Mouse (Mus musculus) intestine, postnatal 0 days (tissue): ENCODE results near the gene Pdcd2l. TPM values are rescaled to one million over a fixed set of nuclear protein-coding genes. Genes with fewer than 3 reads are reported as not detected.

ENCODE experiments used
- ATAC-seq: fragments of 200-750 bp; cut with Nextera tagmentation; 2 replicates; pipeline ENCODE4 v1.8.0; 2017; ENCODE audit warnings: mild to moderate bottlenecking, moderate TSS enrichment, moderate library complexity
- H3K27ac ChIP-seq: fragments of 300-500 bp; sonication (generic); 2 replicates; pipeline ENCODE4 v1.5.1; 2014; ENCODE audit warnings: mild to moderate bottlenecking, low read depth, low read length, moderate library complexity
- H3K27me3 ChIP-seq: fragments of 300-500 bp; sonication (generic); replicated peaks from 2 replicates; pipeline ENCODE4 v1.6.1; 2014; ENCODE audit warnings: low read length, mixed read lengths; ENCODE audit not compliant: control insufficient read depth, insufficient read depth
- H3K36me3 ChIP-seq: fragments of 300-500 bp; sonication (generic); 2 replicates; pipeline ENCODE4 v1.6.1; 2014; ENCODE audit warnings: mild to moderate bottlenecking, moderate library complexity; ENCODE audit not compliant: control insufficient read depth, insufficient read depth
- H3K4me1 ChIP-seq: fragments of 300-500 bp; sonication (generic); replicated peaks from 2 replicates; pipeline ENCODE4 v1.6.1; 2014; ENCODE audit warnings: antibody characterized with exemption, low read length, mixed read lengths; ENCODE audit not compliant: control insufficient read depth, insufficient read depth
- H3K4me2 ChIP-seq: fragments of 300-500 bp; sonication (generic); replicated peaks from 2 replicates; pipeline ENCODE4 v1.6.1; 2014; ENCODE audit warnings: low read depth, mild to moderate bottlenecking, moderate library complexity
- H3K4me3 ChIP-seq: fragments of 300-500 bp; sonication (generic); 2 replicates; pipeline ENCODE4 v1.5.1; 2014; ENCODE audit warnings: low read depth, low read length
- H3K9ac ChIP-seq: fragments of 300-500 bp; sonication (generic); 2 replicates; pipeline ENCODE4 v1.6.1; 2014; ENCODE audit warnings: mild to moderate bottlenecking, low read depth, low read length
- H3K9me3 ChIP-seq: fragments of 300-500 bp; sonication (generic); 2 replicates; pipeline ENCODE4 v1.6.1; 2016; ENCODE audit warnings: mixed run types; ENCODE audit not compliant: control insufficient read depth
- CTCF ChIP-seq: sonication (generic); IDR thresholded peaks from 2 replicates; pipeline ENCODE4 v1.5.1; 2016; ENCODE audit warnings: low read depth, mild to moderate bottlenecking, control low read depth, antibody characterized with exemption, moderate library complexity
- WGBS: fragments of 180-500 bp; shearing (Covaris S2); extraction: QIAGEN DNeasy Blood & Tissue Kit; methylation state at CpG from one replicate; pipeline ENCODE4 v1.1.7; 2014; 5-methylcytosine and 5-hydroxymethylcytosine counted together
- polyA plus RNA-seq: library from polyadenylated mRNA; unstranded; fragments of >200 nt; fragmentation: Nextera tagmentation; extraction: Ambion mirVana; gene quantifications from 2 replicates; pipeline ENCODE4 v1.2.1, GENCODE M21; 2015

Gene Pdcd2l
- polyA plus RNA-seq, 1 experiment from 2014 or later, result 26.3 TPM

DNA sequence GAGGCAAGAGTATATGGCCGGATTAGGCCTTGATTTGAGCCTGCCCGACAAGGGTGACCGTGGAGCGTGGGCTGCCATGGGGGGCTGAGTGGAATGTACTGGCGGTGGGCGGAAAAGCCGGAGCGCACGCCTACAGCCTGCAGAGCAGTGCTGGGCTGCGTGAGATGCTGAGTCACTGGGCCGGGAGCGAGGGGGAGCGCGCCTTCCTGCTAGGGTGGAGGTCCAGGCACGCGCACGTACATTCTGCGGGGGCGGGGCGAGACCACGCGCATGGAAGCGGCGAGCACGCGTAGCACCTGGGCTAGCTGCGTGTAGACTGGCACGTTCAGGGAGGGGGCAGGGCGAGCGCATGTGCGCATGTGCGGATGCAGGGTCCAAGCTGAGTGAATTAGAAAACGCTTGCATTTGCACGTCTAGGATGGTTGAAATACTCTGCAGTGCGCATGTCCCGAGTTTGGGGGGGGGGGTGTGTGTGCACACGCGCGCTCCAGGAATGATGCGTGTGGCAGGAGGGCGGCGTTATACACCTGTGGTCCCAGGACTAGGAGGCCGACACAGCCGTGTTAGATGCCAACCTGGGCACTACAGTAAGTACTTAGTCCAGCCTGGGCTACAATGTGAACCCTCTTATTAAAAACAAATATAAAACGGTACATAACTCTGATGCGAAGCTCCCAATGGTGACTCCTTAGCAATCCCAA lies 37.6 kb upstream of the Pdcd2l start:
- H3K9ac ChIP-seq, result peak overlapping the region; percentile 38
- H3K36me3 ChIP-seq, result peaks cover 20% of the 10 kb centered on the region
- ATAC-seq, result peak; percentile 93
- peak overlapping the region; percentile 49 for H3K4me3 ChIP-seq
- peak overlapping the region; percentile 81 for H3K27ac ChIP-seq
- TF ChIP-seq CTCF, result 0 out of 2 replicates have a peak, but pooled peaks have one; percentile 8
- H3K27me3 ChIP-seq, result no peaks in the 10 kb centered on the region
- peak overlapping the region; percentile 66 for H3K4me2 ChIP-seq
- no peaks in the 10 kb centered on the region for H3K9me3 ChIP-seq
- WGBS, result under 1% methylated on average over 46 of the region's 46 CpGs
- no peaks in the 10 kb centered on the region for H3K4me1 ChIP-seq

DNA sequence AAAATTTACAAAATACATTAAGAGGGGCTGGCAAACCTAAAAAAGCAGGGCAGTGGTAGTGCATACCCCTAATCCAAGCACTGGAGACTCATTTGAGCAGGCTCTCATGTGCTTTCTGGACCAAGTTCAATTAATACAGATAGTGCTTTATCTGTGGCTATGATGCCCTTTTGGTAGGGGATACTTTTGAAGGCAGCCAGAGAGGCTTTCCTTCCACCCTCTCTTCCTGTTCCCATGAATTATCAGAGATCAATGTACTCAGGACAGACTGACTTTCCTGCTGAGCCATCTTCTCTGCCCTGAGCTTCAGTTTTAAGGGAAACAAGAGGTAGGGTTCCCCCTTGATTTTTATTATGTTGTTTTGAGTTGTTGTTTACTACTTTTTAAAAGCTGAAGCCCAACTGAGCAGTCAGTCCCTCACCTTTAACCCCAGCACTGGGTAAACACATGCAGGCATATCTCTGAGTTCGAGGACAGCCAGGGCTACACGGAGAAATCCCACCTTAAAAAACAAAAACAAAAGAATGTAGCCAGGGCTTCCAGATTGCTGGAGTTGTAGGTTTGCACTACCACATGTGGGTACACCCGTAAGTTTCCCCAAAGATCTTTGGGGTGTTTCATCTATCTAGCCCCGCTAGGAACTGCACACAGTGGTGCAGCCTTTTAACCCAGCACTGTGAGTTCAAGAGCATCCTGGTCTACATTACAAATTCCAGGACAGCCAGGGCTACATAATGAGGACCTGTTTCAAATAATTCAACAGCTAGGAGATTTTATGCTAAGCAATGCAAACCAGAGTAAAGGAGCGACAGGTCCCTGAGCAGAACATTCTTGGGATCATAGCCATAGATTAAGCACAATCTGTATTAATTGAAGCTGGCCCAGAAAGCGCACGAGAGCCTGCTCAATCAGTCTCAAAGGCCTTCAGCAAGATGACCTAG lies 36.6 kb upstream of the Pdcd2l start:
- peak overlapping the region; percentile 49; the same call in 1 of the 2 replicates for H3K4me3 ChIP-seq
- no peak for TF ChIP-seq CTCF
- H3K4me2 ChIP-seq, result peak overlapping the region; percentile 66
- H3K36me3 ChIP-seq, result peaks cover 11% of the 10 kb centered on the region; the same call in 1 of the 2 replicates
- H3K27ac ChIP-seq, result peak overlapping the region; percentile 81
- ATAC-seq, result no peak
- peak overlapping the region; percentile 38 for H3K9ac ChIP-seq
- H3K4me1 ChIP-seq, result 0 out of 2 replicates have a peak, but pooled peaks cover 4% of the 10 kb centered on the region
- no peaks in the 10 kb centered on the region for H3K9me3 ChIP-seq
- 41% methylated on average over 7 of the region's 7 CpGs for WGBS
- no peaks in the 10 kb centered on the region for H3K27me3 ChIP-seq

DNA sequence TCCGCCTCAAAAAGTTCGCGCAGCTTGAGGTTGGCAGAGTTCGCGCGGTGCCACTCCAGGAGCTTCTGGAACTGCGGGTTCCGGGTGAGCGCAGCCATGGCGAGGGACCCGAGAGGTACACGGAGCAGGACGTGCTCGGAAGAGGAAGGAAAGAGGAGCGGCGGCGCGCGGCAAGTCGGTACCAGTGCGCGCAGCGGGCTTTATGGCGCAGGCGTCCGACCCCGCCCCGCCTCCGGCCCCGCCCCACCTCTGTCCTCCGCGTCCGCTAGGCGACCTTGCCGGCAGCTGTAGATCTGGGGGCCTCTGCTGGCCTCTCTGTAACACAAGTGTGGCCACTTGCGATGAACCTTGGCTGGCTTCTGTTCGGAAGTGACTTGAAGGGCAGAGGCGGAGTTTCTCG lies 33.7 kb upstream of the Pdcd2l start, which contains the start of gene Gpi1:
Gpi1 (minus strand) TSS at position 221 of the 400 bp plus-strand sequence.
- under 1% methylated on average over 39 of the region's 39 CpGs for WGBS
- Histone ChIP-seq H3K9me3 (no peaks in the 10 kb centered on the region), H3K9ac (peak within 1 kb of the TSS; percentile 69), H3K4me2 (peak within 1 kb of the TSS; percentile 79), H3K27me3 (no peaks in the 10 kb centered on the region), H3K27ac (peak within 1 kb of the TSS; percentile 69; the same call in 1 of the 2 replicates), H3K4me1 (0 out of 2 replicates have a peak, but pooled peaks cover 5% of the 10 kb centered on the region), H3K4me3 (peak within 1 kb of the TSS; percentile 72), H3K36me3 (peaks cover 23% of the 10 kb centered on the region; the same call in 1 of the 2 replicates)
- TF ChIP-seq CTCF, result peak; percentile 68
- peak; percentile 68 for ATAC-seq

DNA sequence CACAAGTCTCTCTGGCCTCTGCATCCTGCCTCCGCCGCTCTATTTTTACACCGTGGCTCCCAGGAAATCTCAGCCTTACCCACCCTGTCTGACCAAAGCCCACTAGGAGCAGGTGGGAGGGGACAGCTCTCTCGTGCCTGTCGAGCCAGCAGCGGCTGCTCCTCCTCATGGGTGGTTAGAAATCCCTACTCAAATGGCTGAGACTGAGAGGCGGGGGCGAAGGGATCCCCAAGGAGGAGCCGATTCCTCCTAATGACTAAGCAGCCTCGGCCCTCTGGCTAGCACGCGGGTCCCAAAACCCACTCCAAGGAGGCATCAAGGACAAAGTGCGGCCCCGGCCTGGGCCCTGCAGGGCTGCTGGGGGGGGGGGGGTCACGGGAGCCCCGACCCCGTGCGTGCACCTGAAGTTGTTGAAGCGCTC lies 33.2 kb upstream of the Pdcd2l start:
- Histone ChIP-seq H3K9me3 (no peaks in the 10 kb centered on the region), H3K9ac (peak overlapping the region; percentile 69), H3K4me2 (peak overlapping the region; percentile 79), H3K36me3 (peaks cover 23% of the 10 kb centered on the region; the same call in 1 of the 2 replicates), H3K4me1 (0 out of 2 replicates have a peak, but pooled peaks cover 5% of the 10 kb centered on the region), H3K4me3 (peak overlapping the region; percentile 72), H3K27me3 (no peaks in the 10 kb centered on the region), H3K27ac (peak overlapping the region; percentile 69; the same call in 1 of the 2 replicates)
- 0 out of 2 replicates have a peak, but pooled peaks have one; percentile 2 for ATAC-seq
- WGBS, result 0% methylated on average over 19 of the region's 19 CpGs
- no peak for TF ChIP-seq CTCF

DNA sequence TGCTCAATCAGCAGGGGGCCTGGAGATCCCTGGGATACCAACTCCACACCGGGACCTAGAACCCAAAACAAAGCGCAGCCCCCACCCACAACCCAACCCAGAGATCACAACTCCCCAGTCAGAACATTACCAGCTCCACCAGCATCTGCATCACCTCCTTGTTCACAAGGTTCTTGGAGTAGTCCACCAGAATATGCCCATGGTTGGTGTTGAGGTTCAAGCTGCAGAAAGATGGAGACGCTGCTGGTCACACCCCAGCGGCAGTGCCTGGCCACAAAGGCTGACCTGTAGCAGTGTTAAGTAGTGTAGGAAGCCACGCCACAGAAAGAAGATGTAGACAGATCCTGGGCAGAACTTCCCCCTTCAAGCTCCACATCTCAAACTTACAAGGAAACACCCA lies 32.7 kb upstream of the Pdcd2l start:
- WGBS, result 24% methylated on average over 5 of the region's 5 CpGs
- peak overlapping the region; percentile 79 for H3K4me2 ChIP-seq
- no peak for TF ChIP-seq CTCF
- H3K27me3 ChIP-seq, result no peaks in the 10 kb centered on the region
- peak overlapping the region; percentile 72 for H3K4me3 ChIP-seq
- 0 out of 2 replicates have a peak, but pooled peaks cover 5% of the 10 kb centered on the region for H3K4me1 ChIP-seq
- no peak overlapping the region for H3K27ac ChIP-seq
- H3K9me3 ChIP-seq, result no peaks in the 10 kb centered on the region
- H3K36me3 ChIP-seq, result peaks cover 25% of the 10 kb centered on the region; the same call in 1 of the 2 replicates
- no peak for ATAC-seq
- peak overlapping the region; percentile 69 for H3K9ac ChIP-seq

DNA sequence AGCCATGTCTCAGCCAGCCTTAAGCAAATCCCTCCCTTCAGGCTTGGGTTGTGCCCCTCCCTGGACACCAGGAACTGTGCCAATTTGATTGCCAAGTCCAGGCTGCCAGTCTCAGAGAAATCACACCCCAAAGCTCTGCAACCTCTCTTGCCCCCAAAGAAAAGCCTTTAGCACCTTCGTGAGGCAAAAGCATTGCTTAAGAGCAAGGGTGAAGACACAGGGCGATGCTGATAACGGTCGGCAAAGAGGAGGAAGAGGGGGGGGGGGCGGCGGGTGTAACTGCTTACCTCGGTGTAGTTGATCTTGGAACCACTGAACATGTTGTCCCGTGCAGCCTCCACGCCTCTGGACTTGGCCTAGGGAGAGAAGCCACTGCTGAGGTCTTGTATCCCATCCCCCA lies 32.2 kb upstream of the Pdcd2l start:
- no peak overlapping the region for H3K4me3 ChIP-seq
- H3K4me1 ChIP-seq, result 0 out of 2 replicates have a peak, but pooled peaks cover 5% of the 10 kb centered on the region
- no peaks in the 10 kb centered on the region for H3K9me3 ChIP-seq
- peaks cover 30% of the 10 kb centered on the region; the same call in 1 of the 2 replicates for H3K36me3 ChIP-seq
- no peak overlapping the region for H3K9ac ChIP-seq
- WGBS, result 24% methylated on average over 9 of the region's 9 CpGs
- H3K27ac ChIP-seq, result no peak overlapping the region
- H3K4me2 ChIP-seq, result peak overlapping the region; percentile 79
- no peak for TF ChIP-seq CTCF
- no peak for ATAC-seq
- H3K27me3 ChIP-seq, result no peaks in the 10 kb centered on the region
